Mouse (Mus musculus) liver, adult 2 months (tissue): Measurements from ENCODE around the gene Urgcp. TPM values are rescaled to one million over a fixed set of nuclear protein-coding genes. Genes with fewer than 3 reads are reported as not detected.

Experiments
- DNase-seq: peaks from one replicate; pipeline ENCODE4 v3.0.0-alpha.2; 2011; ENCODE audit warnings: low read depth, low spot score; ENCODE audit errors: extremely low read depth
- H3K27ac ChIP-seq: fragments of 200-500 bp; replicated peaks from 2 replicates; pipeline ENCODE4 v1.5.1; 2012; ENCODE audit warnings: low read depth, mild to moderate bottlenecking, control low read depth, inconsistent platforms, low read length; ENCODE audit not compliant: insufficient read depth
- H3K27me3 ChIP-seq: fragments of 200-500 bp; 2 replicates; pipeline ENCODE4 v1.6.1; 2012; ENCODE audit warnings: mild to moderate bottlenecking, moderate library complexity, low read length, inconsistent platforms; ENCODE audit not compliant: control insufficient read depth, insufficient read depth
- H3K36me3 ChIP-seq: fragments of 200-500 bp; 2 replicates; pipeline ENCODE4 v1.6.1; 2012; ENCODE audit warnings: low read length, inconsistent platforms; ENCODE audit not compliant: control insufficient read depth, insufficient read depth
- H3K4me1 ChIP-seq: fragments of 200-500 bp; 2 replicates; pipeline ENCODE4 v1.6.1; 2011; ENCODE audit warnings: low read length; ENCODE audit not compliant: control insufficient read depth, insufficient read depth
- H3K4me3 ChIP-seq: fragments of 200-500 bp; 2 replicates; pipeline ENCODE4 v1.5.1; 2011; ENCODE audit warnings: low read depth, mild to moderate bottlenecking, control low read depth, low read length, moderate library complexity; ENCODE audit not compliant: insufficient read depth
- H3K79me2 ChIP-seq: fragments of 200-500 bp; 2 replicates; pipeline ENCODE4 v1.6.1; 2012; ENCODE audit warnings: inconsistent platforms, mild to moderate bottlenecking, low read length, moderate library complexity; ENCODE audit not compliant: control insufficient read depth, insufficient read depth
- H3K9ac ChIP-seq: fragments of 200-500 bp; 2 replicates; pipeline ENCODE4 v1.6.1; 2012; ENCODE audit warnings: low read depth, mild to moderate bottlenecking, control low read depth, inconsistent platforms, low read length
- CTCF ChIP-seq: fragments of 200-500 bp; IDR thresholded peaks from 2 replicates; pipeline ENCODE4 v1.5.1; 2011; ENCODE audit warnings: low read depth, low read length, control low read depth
- POLR2A ChIP-seq: fragments of 200-500 bp; IDR thresholded peaks from 2 replicates; pipeline ENCODE4 v1.6.1; 2011; ENCODE audit warnings: low read length, control low read depth; ENCODE audit not compliant: insufficient read depth; ENCODE audit errors: extremely low read depth
- WGBS: fragments of 180-500 bp; shearing (Covaris S2); methylation state at CpG from one replicate; pipeline ENCODE4 v1.1.7; 2018; 5-methylcytosine and 5-hydroxymethylcytosine counted together
- polyA plus RNA-seq: library from polyadenylated mRNA; depleted of rRNA; stranded (reverse); fragments of >200 nt; gene quantifications from 2 replicates; pipeline ENCODE4 v1.2.3, GENCODE M21; 2012
- total RNA-seq: library from RNA; depleted of rRNA; stranded (reverse); fragments of >200 nt; gene quantifications from 2 replicates; pipeline ENCODE4 v1.2.3, GENCODE M21; 2014

Urgcp gene
- total and polyA plus RNA-seq, 2 experiments: 9.5 to 16.8 TPM

GRCm38 (mm10) chr11:5802457-5803217 lies 40.5 kb upstream of the Urgcp start:
- Histone ChIP-seq H3K4me1 (no peaks in the 10 kb centered on the region), H3K4me3 (no peak overlapping the region), H3K27ac (no peak overlapping the region), H3K36me3 (peaks cover 5% of the 10 kb centered on the region; the same call in 1 of the 2 replicates), H3K9ac (no peak overlapping the region), H3K27me3 (no peaks in the 10 kb centered on the region), H3K79me2 (no peaks in the 10 kb centered on the region)
- no peak for TF ChIP-seq CTCF
- TF ChIP-seq POLR2A: no peak
- 56% methylated on average over 8 of the region's 8 CpGs for whole genome bisulfite sequencing
- DNase-seq: peak; percentile 24

GRCm38 (mm10) chr11:5802005-5802404 lies 39.8 kb upstream of the Urgcp start:
- 50% methylated on average over 12 of the region's 12 CpGs for WGBS
- no peak for TF ChIP-seq CTCF
- TF ChIP-seq POLR2A: no peak
- no peak for DNase-seq
- no peaks in the 10 kb centered on the region for H3K79me2 ChIP-seq
- no peak overlapping the region for H3K4me3 ChIP-seq
- H3K27ac ChIP-seq: no peak overlapping the region
- H3K4me1 ChIP-seq: no peaks in the 10 kb centered on the region
- no peaks in the 10 kb centered on the region for H3K27me3 ChIP-seq
- H3K36me3 ChIP-seq: peaks cover 8% of the 10 kb centered on the region; the same call in 1 of the 2 replicates
- H3K9ac ChIP-seq: no peak overlapping the region

GRCm38 (mm10) chr11:5801511-5801910 lies 39.3 kb upstream of the Urgcp start:
- no peaks in the 10 kb centered on the region for H3K27me3 ChIP-seq
- H3K27ac ChIP-seq: no peak overlapping the region
- WGBS: 98% methylated on average over 16 of the region's 16 CpGs
- H3K79me2 ChIP-seq: no peaks in the 10 kb centered on the region
- H3K36me3 ChIP-seq: peaks cover 11% of the 10 kb centered on the region; the same call in 1 of the 2 replicates
- no peak for DNase-seq
- TF ChIP-seq POLR2A (no peak), CTCF (no peak)
- H3K4me1 ChIP-seq: no peaks in the 10 kb centered on the region
- H3K9ac ChIP-seq: no peak overlapping the region
- no peak overlapping the region for H3K4me3 ChIP-seq

GRCm38 (mm10) chr11:5799621-5800490 lies 37.7 kb upstream of the Urgcp start:
- no peak overlapping the region for H3K27ac ChIP-seq
- no peaks in the 10 kb centered on the region for H3K4me1 ChIP-seq
- no peak for DNase-seq
- TF ChIP-seq POLR2A: no peak
- no peak for TF ChIP-seq CTCF
- no peak overlapping the region for H3K9ac ChIP-seq
- no peaks in the 10 kb centered on the region for H3K27me3 ChIP-seq
- H3K79me2 ChIP-seq: no peaks in the 10 kb centered on the region
- no peak overlapping the region for H3K4me3 ChIP-seq
- H3K36me3 ChIP-seq: peaks cover 18% of the 10 kb centered on the region; the same call in 1 of the 2 replicates
- WGBS: 82% methylated on average over 17 of the region's 17 CpGs

GRCm38 (mm10) chr11:5797928-5798327 lies 35.8 kb upstream of the Urgcp start:
- no peak overlapping the region for H3K4me3 ChIP-seq
- H3K9ac ChIP-seq: no peak overlapping the region
- H3K79me2 ChIP-seq: no peaks in the 10 kb centered on the region
- H3K27ac ChIP-seq: no peak overlapping the region
- no peak for TF ChIP-seq CTCF
- TF ChIP-seq POLR2A: no peak
- WGBS: 94% methylated on average over 5 of the region's 5 CpGs
- DNase-seq: no peak
- H3K4me1 ChIP-seq: no peaks in the 10 kb centered on the region
- no peaks in the 10 kb centered on the region for H3K27me3 ChIP-seq
- peaks cover 20% of the 10 kb centered on the region; the same call in 1 of the 2 replicates for H3K36me3 ChIP-seq

GRCm38 (mm10) chr11:5797371-5797770 lies 35.2 kb upstream of the Urgcp start:
- TF ChIP-seq POLR2A (no peak), CTCF (no peak)
- H3K9ac ChIP-seq: no peak overlapping the region
- H3K36me3 ChIP-seq: peaks cover 24% of the 10 kb centered on the region; the same call in 1 of the 2 replicates
- no peaks in the 10 kb centered on the region for H3K79me2 ChIP-seq
- H3K4me3 ChIP-seq: no peak overlapping the region
- 83% methylated on average over 11 of the region's 11 CpGs for WGBS
- DNase-seq: no peak
- H3K27ac ChIP-seq: no peak overlapping the region
- H3K4me1 ChIP-seq: no peaks in the 10 kb centered on the region
- no peaks in the 10 kb centered on the region for H3K27me3 ChIP-seq
